Mouse (Mus musculus): ENCODE measurements around the gene Bpifb3.
A peak's percentile ranks its signal among the peaks of the same experiment; 100 is the strongest.

Gene Bpifb3

GRCm38 (mm10) chr2:153917930-153918329, at the start of gene Bpifb3:
TSS of gene Bpifb3 (plus strand) at chr2:153918230.
- no peak for DNase-seq (ENCODE audit: low spot score)

GRCm38 (mm10) chr2:153870984-153871383, 47.0 kb upstream of the Bpifb3 start, which contains the start of gene Sun5:
TSS of gene Sun5 (minus strand) at chr2:153871084.
- no peak for DNase-seq (ENCODE audit: low spot score)

- no peak for DNase-seq (ENCODE audit: low spot score)
Measured at GRCm38 (mm10) chr2:153874745-153875144, 43.3 kb upstream of the Bpifb3 start, which contains the start of gene Bpifb2. TSS of gene Bpifb2 (plus strand) at chr2:153875045.

- no peak for DNase-seq (ENCODE audit: low spot score)
Measured at GRCm38 (mm10) chr2:153899111-153899510, 18.9 kb upstream of the Bpifb3 start.

GRCm38 (mm10) chr2:153900088-153900487, 17.9 kb upstream of the Bpifb3 start, which contains the start of gene Bpifb6:
TSS of gene Bpifb6 (plus strand) at chr2:153900388.
- no peak for DNase-seq (ENCODE audit: low spot score)

GRCm38 (mm10) chr2:153902726-153903125, 15.3 kb upstream of the Bpifb3 start:
- DNase-seq (ENCODE audit: low spot score): no peak

- no peak for DNase-seq (ENCODE audit: low spot score)
Measured at GRCm38 (mm10) chr2:153906626-153907025, 11.4 kb upstream of the Bpifb3 start.

GRCm38 (mm10) chr2:153914151-153914550, 3.9 kb upstream of the Bpifb3 start:
- DNase-seq (ENCODE audit: low spot score): no peak

- DNase-seq (ENCODE audit: low spot score): no peak
Measured at GRCm38 (mm10) chr2:153921246-153921645, 3.2 kb downstream of the Bpifb3 start.

- DNase-seq (ENCODE audit: low spot score): peak; percentile 22
Measured at GRCm38 (mm10) chr2:153929871-153930413, 11.9 kb downstream of the Bpifb3 start.

- no peak for DNase-seq (ENCODE audit: low spot score)
Measured at GRCm38 (mm10) chr2:153931125-153931524, 13.1 kb downstream of the Bpifb3 start.

GRCm38 (mm10) chr2:153933311-153933710, 15.3 kb downstream of the Bpifb3 start:
- DNase-seq (ENCODE audit: low spot score): no peak

- DNase-seq (ENCODE audit: low spot score): no peak
Measured at GRCm38 (mm10) chr2:153935348-153935747, 17.3 kb downstream of the Bpifb3 start.

- DNase-seq (ENCODE audit: low spot score): no peak
Measured at GRCm38 (mm10) chr2:153937843-153938242, 19.8 kb downstream of the Bpifb3 start, which contains the start of gene Bpifb4. TSS of gene Bpifb4 (plus strand) at chr2:153938212.

GRCm38 (mm10) chr2:153943537-153943936, 25.5 kb downstream of the Bpifb3 start:
- DNase-seq (ENCODE audit: low spot score): peak; percentile 6

GRCm38 (mm10) chr2:153944567-153944966, 26.5 kb downstream of the Bpifb3 start:
- DNase-seq (ENCODE audit: low spot score): no peak

- DNase-seq (ENCODE audit: low spot score): peak; percentile 12
Measured at GRCm38 (mm10) chr2:153952897-153953296, 34.9 kb downstream of the Bpifb3 start.

GRCm38 (mm10) chr2:153953836-153954235, 35.8 kb downstream of the Bpifb3 start:
- DNase-seq (ENCODE audit: low spot score): no peak

GRCm38 (mm10) chr2:153962821-153963331, 44.8 kb downstream of the Bpifb3 start:
- DNase-seq (ENCODE audit: low spot score): no peak

- DNase-seq (ENCODE audit: low spot score): no peak
Measured at GRCm38 (mm10) chr2:153963334-153963733, 45.3 kb downstream of the Bpifb3 start.

- DNase-seq (ENCODE audit: low spot score): no peak
Measured at GRCm38 (mm10) chr2:153970221-153970620, 52.2 kb downstream of the Bpifb3 start.

- DNase-seq (ENCODE audit: low spot score): no peak
Measured at GRCm38 (mm10) chr2:153974582-153974981, 56.6 kb downstream of the Bpifb3 start, which contains the start of gene Bpifa6. TSS of gene Bpifa6 (plus strand) at chr2:153974945.

Data from ovary, postnatal 10 days (tissue).